Mouse (Mus musculus) adrenal gland, postnatal 10 days (tissue): ENCODE data around the gene Usp19. TPM values are rescaled to one million over a fixed set of nuclear protein-coding genes. Genes with fewer than 3 reads are reported as not detected.
A peak's percentile ranks its signal among the peaks of the same experiment; 100 is the strongest.

ENCODE experiments used
- DNase-seq: peaks from one replicate; pipeline ENCODE4 v3.0.0; 2021; ENCODE audit warnings: mixed read lengths
- long read RNA-seq, 2 experiments: library from polyadenylated mRNA; stranded (forward); transcript quantifications; one replicate each; pipeline ENCODE4 v2.0.0; 2021
- total RNA-seq, 2 experiments: library from RNA; stranded (reverse); gene quantifications; 2 replicates each; pipeline ENCODE4 v1.2.3; 2021

Usp19 gene
- total RNA-seq: 100 to 1,000 TPM; 124 to 156 TPM
- long read RNA-seq, experiment 1, full-length matches to known transcripts: 41 of 117 reads
- long read RNA-seq, experiment 1, partial matches to known transcripts: 61 of 117 reads
- long read RNA-seq, experiment 1, other reads (novel, unspliced or antisense): 15 of 117 reads
- long read RNA-seq, experiment 2, full-length matches to known transcripts: 37 of 76 reads
- long read RNA-seq, experiment 2, partial matches to known transcripts: 13 of 76 reads
- long read RNA-seq, experiment 2, other reads (novel, unspliced or antisense): 26 of 76 reads

GRCm38 (mm10) chr9:108490559-108491285 lies at the start of gene Usp19:
Gene Usp19 (plus strand): TSS chr9:108490602.
- peak; percentile 96 for DNase-seq

- DNase-seq: no peak
Observed at GRCm38 (mm10) chr9:108441236-108441919, 49.0 kb upstream of the Usp19 start.

- no peak for DNase-seq
Observed at GRCm38 (mm10) chr9:108445125-108445524, 45.3 kb upstream of the Usp19 start.

GRCm38 (mm10) chr9:108449860-108450259 lies 40.5 kb upstream of the Usp19 start:
- peak; percentile 63 for DNase-seq

- peak; percentile 52 for DNase-seq
Observed at GRCm38 (mm10) chr9:108450292-108451169, 39.9 kb upstream of the Usp19 start.

- no peak for DNase-seq
Observed at GRCm38 (mm10) chr9:108451170-108451493, 39.3 kb upstream of the Usp19 start.

GRCm38 (mm10) chr9:108451519-108452160 lies 38.8 kb upstream of the Usp19 start:
- DNase-seq: no peak

- peak; percentile 93 for DNase-seq
Observed at GRCm38 (mm10) chr9:108452291-108452906, 38.0 kb upstream of the Usp19 start.

DNA sequence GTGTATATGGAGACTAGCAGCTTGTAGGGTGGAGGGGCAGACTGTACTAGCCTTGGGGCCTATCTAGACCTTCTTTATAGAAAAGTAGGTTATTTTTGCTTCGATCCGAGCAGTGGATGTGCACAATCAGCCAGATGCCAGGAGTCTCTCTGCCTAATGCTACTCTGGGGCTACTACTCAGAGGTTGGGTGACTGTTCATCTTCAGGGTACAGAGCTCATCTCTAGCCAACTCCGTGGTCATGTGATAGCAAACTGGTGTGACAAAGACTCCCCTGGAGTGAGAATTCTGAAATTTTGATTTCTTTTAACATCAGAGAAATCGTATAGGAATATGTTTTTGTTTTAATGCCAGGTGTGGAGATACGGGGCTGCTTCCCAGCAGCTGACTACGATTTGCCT lies 37.5 kb upstream of the Usp19 start:
- no peak for DNase-seq

- no peak for DNase-seq
Observed at GRCm38 (mm10) chr9:108453458-108453857, 36.9 kb upstream of the Usp19 start.

- no peak for DNase-seq
Observed at GRCm38 (mm10) chr9:108454429-108454828, 36.0 kb upstream of the Usp19 start.

- DNase-seq: no peak
Observed at GRCm38 (mm10) chr9:108455747-108456571, 34.4 kb upstream of the Usp19 start.

DNA sequence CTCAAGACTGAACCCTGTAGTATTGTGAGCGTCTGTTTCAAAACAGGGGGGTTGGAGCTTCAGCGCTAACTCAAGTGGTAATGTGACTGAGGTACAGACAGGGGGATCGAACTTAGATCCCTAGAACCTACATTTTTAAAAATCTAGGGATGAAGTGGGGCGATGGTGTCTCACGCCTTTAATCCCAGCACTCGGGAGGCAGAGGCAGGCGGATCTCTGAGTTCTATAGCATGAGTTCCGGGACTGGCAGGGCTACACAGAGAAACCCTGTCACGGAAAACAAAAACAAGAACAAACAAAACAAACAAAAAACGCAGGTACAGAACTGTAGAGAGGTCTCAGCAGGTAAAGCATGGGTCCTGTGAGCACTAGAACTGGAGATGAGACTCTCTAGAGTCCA lies 33.4 kb upstream of the Usp19 start:
- DNase-seq: no peak

DNA sequence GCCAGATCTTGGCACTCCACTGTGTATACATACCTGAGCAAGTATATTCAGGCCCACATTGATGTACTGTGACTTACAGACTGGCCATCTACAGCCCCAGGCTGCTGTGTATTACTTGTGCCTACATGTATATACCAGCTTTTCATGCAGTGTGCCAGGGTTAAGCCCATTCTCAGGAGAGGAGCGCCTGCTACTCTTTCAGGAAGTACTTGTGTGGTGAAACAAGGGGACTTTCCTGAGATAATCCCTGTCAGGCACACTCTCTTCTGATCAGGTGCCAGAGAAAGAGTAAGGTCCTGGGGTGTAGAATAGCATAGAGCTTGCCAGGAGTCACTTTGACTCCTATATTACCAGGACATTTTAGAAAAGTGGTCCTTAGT lies 30.5 kb upstream of the Usp19 start:
- DNase-seq: no peak

DNA sequence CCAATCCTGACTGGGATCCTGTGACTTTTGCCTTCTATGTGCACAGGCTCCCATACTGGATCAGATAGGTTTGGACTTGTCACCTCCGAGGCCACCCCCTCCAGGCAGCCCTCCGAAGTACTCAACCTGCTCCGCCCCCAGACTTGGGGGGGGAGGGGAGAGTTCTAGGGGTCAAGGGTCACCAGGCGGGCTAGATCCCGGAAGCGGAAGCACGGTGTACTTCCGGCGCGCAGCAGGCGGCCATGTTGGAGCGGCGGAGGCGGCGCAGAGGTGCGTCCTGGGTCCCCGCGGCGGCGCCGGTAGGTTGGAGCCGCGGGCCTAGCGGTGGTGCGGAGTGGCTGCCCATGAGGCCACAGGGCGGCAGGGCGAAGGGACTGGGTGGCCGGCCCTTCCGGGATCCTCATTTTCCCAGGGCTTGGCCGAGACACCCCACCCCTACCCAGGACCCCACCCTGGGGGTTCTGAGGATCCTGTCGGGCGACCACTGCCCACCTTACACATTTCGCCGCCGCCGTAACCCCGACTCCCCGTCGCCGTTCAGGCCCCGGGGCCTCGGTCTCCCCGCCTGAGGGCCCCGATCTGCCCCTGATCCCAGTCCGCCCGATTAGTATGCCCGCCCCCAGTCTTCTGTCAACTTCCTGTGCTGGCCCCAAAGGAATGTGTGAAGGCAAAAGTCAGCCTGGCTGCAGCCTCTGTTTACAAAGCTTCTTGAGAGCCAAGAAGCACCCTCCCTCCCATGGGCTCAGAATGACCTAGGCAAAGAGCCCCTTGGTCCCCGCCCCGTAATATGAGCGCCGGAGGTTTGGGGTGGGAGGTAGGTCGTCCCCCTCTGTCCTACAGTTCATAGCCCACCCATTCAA lies 29.9 kb upstream of the Usp19 start, which contains the start of gene Ccdc71:
Ccdc71 (plus strand) TSS at position 209 of the 860 bp plus-strand sequence.
- DNase-seq: peak; percentile 91

DNA sequence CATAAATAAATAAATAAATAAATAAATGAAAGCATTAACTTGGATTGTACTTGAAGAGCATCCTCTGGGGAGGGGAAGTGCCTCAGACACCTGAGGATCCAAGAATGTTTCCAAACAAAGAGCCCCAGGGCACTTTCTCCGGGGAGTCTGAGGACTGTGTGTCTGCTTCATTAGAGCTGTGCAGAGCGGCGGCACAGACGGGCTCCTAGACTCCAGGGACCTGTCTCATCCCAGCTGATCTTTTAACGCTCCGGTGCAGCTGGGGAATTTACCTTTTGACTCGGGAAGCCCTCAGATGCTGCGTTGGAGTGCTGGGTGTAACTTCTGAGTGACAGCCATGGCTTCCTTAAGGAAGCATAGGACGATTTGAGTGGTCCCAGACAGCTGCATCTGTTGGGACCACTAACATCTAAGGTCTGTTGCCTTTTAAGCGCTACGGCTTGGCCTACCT lies 29.2 kb upstream of the Usp19 start, which contains the start of gene Klhdc8b:
Klhdc8b (minus strand) TSS at position 401 of the 451 bp plus-strand sequence.
- DNase-seq: peak; percentile 32

GRCm38 (mm10) chr9:108461675-108462074 lies 28.7 kb upstream of the Usp19 start:
- DNase-seq: no peak

GRCm38 (mm10) chr9:108462192-108462591 lies 28.2 kb upstream of the Usp19 start:
- DNase-seq: peak; percentile 30

DNA sequence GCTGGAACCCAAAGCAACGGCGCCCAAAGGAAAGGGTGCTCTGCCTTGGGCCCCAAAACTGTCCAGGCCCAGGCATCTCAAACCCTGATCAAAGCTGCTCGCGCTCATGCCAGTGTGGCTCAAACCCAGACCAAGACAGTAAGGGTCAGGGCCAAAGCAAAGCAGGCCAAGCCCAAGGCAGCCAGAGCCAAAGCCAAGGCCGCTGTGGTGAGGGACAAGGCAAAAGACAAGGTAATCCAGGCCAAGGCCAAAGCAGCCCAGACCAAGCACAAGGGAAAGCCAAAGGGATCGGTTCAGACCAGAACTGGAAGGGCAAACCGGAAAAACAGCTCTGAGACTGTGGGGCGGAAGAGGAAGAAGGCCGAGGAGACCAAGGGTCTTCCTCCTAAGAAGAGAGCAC lies 26.7 kb upstream of the Usp19 start:
- DNase-seq: peak; percentile 47
